Mouse (Mus musculus): Measurements from ENCODE around the gene Casp8. TPM values are rescaled to one million over a fixed set of nuclear protein-coding genes. Genes with fewer than 3 reads are reported as not detected.
"Not testable (repeated sequence)": the region's sequence is repeated elsewhere in the genome, so short reads cannot be mapped to it uniquely, and the experiment has no call there.

The Casp8 gene
- total RNA-seq (2021): 1 to 10 TPM; 2.6 to 2.7 TPM
- long read RNA-seq, experiment 1, partial matches to known transcripts: 1 of 3 reads
- long read RNA-seq, experiment 1, other reads (novel, unspliced or antisense): 0 of 3 reads
- long read RNA-seq, experiment 2, partial matches to known transcripts: 0 of 5 reads
- long read RNA-seq, experiment 2, other reads (novel, unspliced or antisense): 1 of 5 reads

- peak; percentile 58 for DNase-seq
- H3K4me3 ChIP-seq: peak within 1 kb of the TSS; percentile 86
- intact Hi-C loops (cut with DNase I): no loop called here
- H3K27ac ChIP-seq: peak within 1 kb of the TSS; percentile 88
- TF ChIP-seq CTCF (IDR thresholded peaks at IDR 0.05): no peak
These were observed at the start of gene Casp8 for GRCm38 (mm10) chr1:58795291-58796058. Casp8 (plus strand) TSS chr1:58795374.

GRCm38 (mm10) chr1:58746880-58747279 is 48.3 kb upstream of the Casp8 start:
- no peak overlapping the region for H3K4me3 ChIP-seq
- TF ChIP-seq CTCF (IDR thresholded peaks at IDR 0.05): peak; percentile 82
- H3K27ac ChIP-seq: peak overlapping the region; percentile 67
- intact Hi-C loops (cut with DNase I): loop anchor here (2.0 to 5.0 kb wide), 2 partner anchors 35 to 184 kb away; partner anchors contain the start of gene Cflar
- DNase-seq: peak; percentile 57

- H3K4me3 ChIP-seq: no peak overlapping the region
- TF ChIP-seq CTCF (IDR thresholded peaks at IDR 0.05): no peak
- intact Hi-C loops (cut with DNase I): no loop called here
- DNase-seq: no peak
- no peak overlapping the region for H3K27ac ChIP-seq
These were observed 35.7 kb upstream of the Casp8 start for GRCm38 (mm10) chr1:58759451-58759850.

GRCm38 (mm10) chr1:58760581-58760980 is 34.6 kb upstream of the Casp8 start:
- TF ChIP-seq CTCF (IDR thresholded peaks at IDR 0.05): no peak
- no peak for DNase-seq
- Histone ChIP-seq H3K27ac (no peak overlapping the region), H3K4me3 (no peak overlapping the region)
- intact Hi-C loops (cut with DNase I): no loop called here

GRCm38 (mm10) chr1:58761391-58762275 is 33.5 kb upstream of the Casp8 start:
- DNase-seq: peak; percentile 34
- H3K27ac ChIP-seq; H3K4me3 ChIP-seq; intact Hi-C loops (cut with DNase I): not testable (repeated sequence)
- peak; percentile 31; the same call in 1 of the 2 replicates for TF ChIP-seq CTCF (IDR thresholded peaks at IDR 0.05)

- H3K27ac ChIP-seq: no peak overlapping the region
- no peak for TF ChIP-seq CTCF (IDR thresholded peaks at IDR 0.05)
- intact Hi-C loops (cut with DNase I): no loop called here
- no peak overlapping the region for H3K4me3 ChIP-seq
- no peak for DNase-seq
These were observed 32.6 kb upstream of the Casp8 start for GRCm38 (mm10) chr1:58762576-58762975.

GRCm38 (mm10) chr1:58766446-58766845 is 28.7 kb upstream of the Casp8 start:
- intact Hi-C loops (cut with DNase I); DNase-seq: not testable (repeated sequence)
- H3K4me3 ChIP-seq: peak overlapping the region; percentile 48
- H3K27ac ChIP-seq: peak overlapping the region; percentile 24; the same call in 1 of the 2 replicates

GRCm38 (mm10) chr1:58769136-58769535 is 26.0 kb upstream of the Casp8 start:
- Histone ChIP-seq H3K27ac (no peak overlapping the region), H3K4me3 (no peak overlapping the region)
- DNase-seq: no peak
- TF ChIP-seq CTCF (IDR thresholded peaks at IDR 0.05): no peak
- intact Hi-C loops (cut with DNase I): no loop called here

- no peak for TF ChIP-seq CTCF (IDR thresholded peaks at IDR 0.05)
- no peak for DNase-seq
- no peak overlapping the region for H3K4me3 ChIP-seq
- H3K27ac ChIP-seq: no peak overlapping the region
- intact Hi-C loops (cut with DNase I): loop anchor here (1.0 to 5.0 kb wide), 4 partner anchors 133 to 469 kb away; no protein-coding TSS in a partner anchor
These were observed 25.5 kb upstream of the Casp8 start for GRCm38 (mm10) chr1:58769701-58770100.

- intact Hi-C loops (cut with DNase I): loop anchor here (1.0 to 5.0 kb wide), 4 partner anchors 132 to 468 kb away; no protein-coding TSS in a partner anchor
- DNase-seq: no peak
- no peak overlapping the region for H3K27ac ChIP-seq
- peak; percentile 69 for TF ChIP-seq CTCF (IDR thresholded peaks at IDR 0.05)
- H3K4me3 ChIP-seq: no peak overlapping the region
These were observed 25.0 kb upstream of the Casp8 start for GRCm38 (mm10) chr1:58770111-58770720.

- DNase-seq: no peak
- no peak overlapping the region for H3K4me3 ChIP-seq
- intact Hi-C loops (cut with DNase I): loop anchor here (5.0 kb wide), 1 partner anchor 130 kb away; no protein-coding TSS in a partner anchor
These were observed 23.1 kb upstream of the Casp8 start for GRCm38 (mm10) chr1:58772084-58772483.

GRCm38 (mm10) chr1:58773280-58773679 is 21.9 kb upstream of the Casp8 start:
- DNase-seq: no peak
- TF ChIP-seq CTCF (IDR thresholded peaks at IDR 0.05): no peak
- Histone ChIP-seq H3K27ac (no peak overlapping the region; the same call in 1 of the 2 replicates), H3K4me3 (no peak overlapping the region)
- intact Hi-C loops (cut with DNase I): loop anchor here (5.0 kb wide), 1 partner anchor 129 kb away; no protein-coding TSS in a partner anchor

More at GRCm38 (mm10) chr1:58772084-58772483, 23.1 kb upstream of the Casp8 start:
- TF ChIP-seq CTCF (IDR thresholded peaks at IDR 0.05): no peak
- H3K27ac ChIP-seq: no peak overlapping the region
